Mouse (Mus musculus): ENCODE data around the gene Higd1c. TPM values are rescaled to one million over a fixed set of nuclear protein-coding genes. Genes with fewer than 3 reads are reported as not detected.
A peak's percentile ranks its signal among the peaks of the same experiment; 100 is the strongest.
"Not testable (repeated sequence)": the region's sequence is repeated elsewhere in the genome, so short reads cannot be mapped to it uniquely, and the experiment has no call there.

Gene Higd1c
- polyA plus RNA-seq (2016; fragmentation: Nextera tagmentation; extraction: Ambion mirVana) = not detected in 2 replicates

- H3K36me3 ChIP-seq (replicated peaks) = no peaks in the 10 kb centered on the region
Measured at GRCm38 (mm10) chr15:100364242-100364641, at the start of gene Higd1c. Higd1c (plus strand) TSS chr15:100364542.

GRCm38 (mm10) chr15:100318014-100318671 is 46.2 kb upstream of the Higd1c start:
- not testable (repeated sequence) for H3K4me3 ChIP-seq; H3K9me3 ChIP-seq; DNase-seq (ENCODE audit: low spot score); H3K4me1 ChIP-seq; H3K27me3 ChIP-seq (replicated peaks; ENCODE audit: low read depth, poor library complexity, severe bottlenecking); H3K27ac ChIP-seq (replicated peaks)
- H3K36me3 ChIP-seq (replicated peaks) = peaks cover 19% of the 10 kb centered on the region
- WGBS = 75% methylated on average over 4 of the region's 4 CpGs

More at GRCm38 (mm10) chr15:100364242-100364641, at the start of gene Higd1c:
- Histone ChIP-seq H3K4me3 (no peak within 1 kb of the TSS), H3K9me3 (no peaks in the 10 kb centered on the region; the same call in none of the 2 replicates), H3K27me3 (replicated peaks; ENCODE audit: low read depth, poor library complexity, severe bottlenecking) (no peaks in the 10 kb centered on the region), H3K27ac (replicated peaks) (no peak within 1 kb of the TSS), H3K4me1 (peaks cover 12% of the 10 kb centered on the region)
- 78% methylated on average over 7 of the region's 7 CpGs for WGBS
- DNase-seq (ENCODE audit: low spot score) = no peak

- WGBS = 88% methylated on average over 1 of the region's 1 CpGs
- H3K4me3 ChIP-seq = no peak overlapping the region
- 0 out of 2 replicates have a peak overlapping the region, but pooled peaks have one; percentile 44 for H3K27ac ChIP-seq (replicated peaks)
- H3K36me3 ChIP-seq (replicated peaks) = peaks cover 5% of the 10 kb centered on the region
- DNase-seq (ENCODE audit: low spot score) = no peak
- H3K9me3 ChIP-seq = peaks cover under 1% of the 10 kb centered on the region; the same call in 1 of the 2 replicates
- peaks cover 14% of the 10 kb centered on the region for H3K4me1 ChIP-seq
- H3K27me3 ChIP-seq (replicated peaks; ENCODE audit: low read depth, poor library complexity, severe bottlenecking) = no peaks in the 10 kb centered on the region
Measured at GRCm38 (mm10) chr15:100319884-100320283, 44.5 kb upstream of the Higd1c start.

GRCm38 (mm10) chr15:100320295-100320905 is 43.9 kb upstream of the Higd1c start:
- no peaks in the 10 kb centered on the region for H3K9me3 ChIP-seq
- H3K36me3 ChIP-seq (replicated peaks) = no peaks in the 10 kb centered on the region
- no peaks in the 10 kb centered on the region for H3K27me3 ChIP-seq (replicated peaks; ENCODE audit: low read depth, poor library complexity, severe bottlenecking)
- DNase-seq (ENCODE audit: low spot score) = no peak
- H3K4me3 ChIP-seq = no peak overlapping the region
- peaks cover 14% of the 10 kb centered on the region for H3K4me1 ChIP-seq
- peak overlapping the region; percentile 44; the same call in 1 of the 2 replicates for H3K27ac ChIP-seq (replicated peaks)
- WGBS = 80% methylated on average over 9 of the region's 9 CpGs

GRCm38 (mm10) chr15:100321134-100321533 is 43.2 kb upstream of the Higd1c start:
- 64% methylated on average over 5 of the region's 5 CpGs for whole genome bisulfite sequencing
- Histone ChIP-seq H3K4me3 (no peak overlapping the region), H3K9me3 (no peaks in the 10 kb centered on the region), H3K4me1 (peaks cover 14% of the 10 kb centered on the region), H3K27me3 (replicated peaks; ENCODE audit: low read depth, poor library complexity, severe bottlenecking) (no peaks in the 10 kb centered on the region), H3K27ac (replicated peaks) (no peak overlapping the region), H3K36me3 (replicated peaks) (no peaks in the 10 kb centered on the region)
- no peak for DNase-seq (ENCODE audit: low spot score)

GRCm38 (mm10) chr15:100324021-100324591 is 40.2 kb upstream of the Higd1c start:
- peaks cover 16% of the 10 kb centered on the region for H3K4me1 ChIP-seq
- DNase-seq (ENCODE audit: low spot score) = no peak
- H3K36me3 ChIP-seq (replicated peaks) = no peaks in the 10 kb centered on the region
- H3K27ac ChIP-seq (replicated peaks) = no peak overlapping the region
- H3K4me3 ChIP-seq = no peak overlapping the region
- WGBS = 79% methylated on average over 12 of the region's 12 CpGs
- no peaks in the 10 kb centered on the region for H3K9me3 ChIP-seq
- H3K27me3 ChIP-seq (replicated peaks; ENCODE audit: low read depth, poor library complexity, severe bottlenecking) = no peaks in the 10 kb centered on the region

GRCm38 (mm10) chr15:100325235-100325634 is 39.1 kb upstream of the Higd1c start:
- 82% methylated on average over 3 of the region's 3 CpGs for WGBS

GRCm38 (mm10) chr15:100328089-100328488 is 36.3 kb upstream of the Higd1c start:
- H3K27ac ChIP-seq (replicated peaks); H3K4me1 ChIP-seq; DNase-seq (ENCODE audit: low spot score); H3K4me3 ChIP-seq; H3K9me3 ChIP-seq; H3K36me3 ChIP-seq (replicated peaks); H3K27me3 ChIP-seq (replicated peaks; ENCODE audit: low read depth, poor library complexity, severe bottlenecking): not testable (repeated sequence)
- WGBS = 63% methylated on average over 4 of the region's 4 CpGs

More at GRCm38 (mm10) chr15:100325235-100325634, 39.1 kb upstream of the Higd1c start:
- Histone ChIP-seq H3K36me3 (replicated peaks) (no peaks in the 10 kb centered on the region), H3K27me3 (replicated peaks; ENCODE audit: low read depth, poor library complexity, severe bottlenecking) (no peaks in the 10 kb centered on the region), H3K4me1 (peaks cover 14% of the 10 kb centered on the region), H3K4me3 (no peak overlapping the region), H3K9me3 (no peaks in the 10 kb centered on the region), H3K27ac (replicated peaks) (no peak overlapping the region)
- DNase-seq (ENCODE audit: low spot score) = no peak

- H3K4me1 ChIP-seq; H3K27me3 ChIP-seq (replicated peaks; ENCODE audit: low read depth, poor library complexity, severe bottlenecking); DNase-seq (ENCODE audit: low spot score); H3K27ac ChIP-seq (replicated peaks); H3K36me3 ChIP-seq (replicated peaks); H3K9me3 ChIP-seq; H3K4me3 ChIP-seq: not testable (repeated sequence)
- whole genome bisulfite sequencing = 56% methylated on average over 10 of the region's 10 CpGs
Measured at GRCm38 (mm10) chr15:100329336-100329735, 35.0 kb upstream of the Higd1c start.

- H3K27ac ChIP-seq (replicated peaks) = no peak overlapping the region
- H3K36me3 ChIP-seq (replicated peaks) = no peaks in the 10 kb centered on the region
- no peak for DNase-seq (ENCODE audit: low spot score)
- no peak overlapping the region for H3K4me3 ChIP-seq
- H3K4me1 ChIP-seq = peaks cover 3% of the 10 kb centered on the region; the same call in 1 of the 2 replicates
- no peaks in the 10 kb centered on the region for H3K9me3 ChIP-seq
- H3K27me3 ChIP-seq (replicated peaks; ENCODE audit: low read depth, poor library complexity, severe bottlenecking) = no peaks in the 10 kb centered on the region
- 90% methylated on average over 7 of the region's 7 CpGs for WGBS
Measured at GRCm38 (mm10) chr15:100330739-100331138, 33.6 kb upstream of the Higd1c start.

GRCm38 (mm10) chr15:100332077-100332961 is 32.0 kb upstream of the Higd1c start:
- H3K27ac ChIP-seq (replicated peaks); H3K36me3 ChIP-seq (replicated peaks); DNase-seq (ENCODE audit: low spot score); H3K9me3 ChIP-seq; H3K27me3 ChIP-seq (replicated peaks; ENCODE audit: low read depth, poor library complexity, severe bottlenecking); H3K4me1 ChIP-seq; H3K4me3 ChIP-seq: not testable (repeated sequence)
- WGBS = 45% methylated on average over 3 of the region's 10 CpGs

- H3K27me3 ChIP-seq (replicated peaks; ENCODE audit: low read depth, poor library complexity, severe bottlenecking) = no peaks in the 10 kb centered on the region
- no peaks in the 10 kb centered on the region for H3K9me3 ChIP-seq
- no peaks in the 10 kb centered on the region for H3K36me3 ChIP-seq (replicated peaks)
- H3K4me1 ChIP-seq = no peaks in the 10 kb centered on the region
- no peak within 1 kb of the TSS for H3K4me3 ChIP-seq
- 84% methylated on average over 10 of the region's 10 CpGs for WGBS
- no peak for DNase-seq (ENCODE audit: low spot score)
- no peak within 1 kb of the TSS for H3K27ac ChIP-seq (replicated peaks)
Measured at GRCm38 (mm10) chr15:100334629-100335028, 29.7 kb upstream of the Higd1c start, which contains the start of gene Mettl7a3. Mettl7a3 (plus strand) TSS chr15:100334929.
